Mouse (Mus musculus) forelimb bud, embryonic 11.5 days (tissue): ENCODE data around the gene Vangl1.
"Not testable (repeated sequence)": the region's sequence is repeated elsewhere in the genome, so short reads cannot be mapped to it uniquely, and the experiment has no call there.

Source experiments
- DNase-seq: peaks from one replicate; pipeline ENCODE4 v3.0.0-alpha.2; 2012; ENCODE audit warnings: low read depth, low spot score

Gene Vangl1

GRCm38 (mm10) chr3:102203781-102204721 is at the start of gene Vangl1:
Gene Vangl1, minus strand, starts transcription at chr3:102204693.
- no peak for DNase-seq

GRCm38 (mm10) chr3:102253554-102253953 is 49.1 kb upstream of the Vangl1 start:
- DNase-seq = no peak

GRCm38 (mm10) chr3:102252927-102253326 is 48.4 kb upstream of the Vangl1 start:
- DNase-seq = no peak

DNA sequence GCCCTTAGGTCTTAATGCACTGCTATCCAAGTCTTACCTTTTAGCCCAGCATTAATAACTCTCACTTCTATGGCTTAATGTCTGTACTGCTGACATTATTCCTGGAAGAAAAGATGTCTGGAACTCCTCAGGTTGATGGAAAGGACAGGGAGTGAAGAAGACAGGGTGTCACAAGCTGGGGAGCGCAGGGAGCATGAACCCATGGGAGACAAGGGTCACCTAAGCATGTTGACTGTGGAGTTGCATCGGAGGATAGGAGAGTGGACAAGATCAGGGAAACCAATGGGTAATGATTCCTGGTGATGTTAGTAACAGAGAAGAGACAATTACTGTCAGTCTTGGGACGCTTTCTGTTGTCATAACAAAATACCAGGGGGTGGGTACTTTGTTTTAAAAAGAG is 46.4 kb upstream of the Vangl1 start:
- DNase-seq = no peak

- DNase-seq = peak; percentile 59
Measured at GRCm38 (mm10) chr3:102249401-102249991, 45.0 kb upstream of the Vangl1 start.

- DNase-seq = no peak
Measured at GRCm38 (mm10) chr3:102244601-102245000, 40.1 kb upstream of the Vangl1 start.

DNA sequence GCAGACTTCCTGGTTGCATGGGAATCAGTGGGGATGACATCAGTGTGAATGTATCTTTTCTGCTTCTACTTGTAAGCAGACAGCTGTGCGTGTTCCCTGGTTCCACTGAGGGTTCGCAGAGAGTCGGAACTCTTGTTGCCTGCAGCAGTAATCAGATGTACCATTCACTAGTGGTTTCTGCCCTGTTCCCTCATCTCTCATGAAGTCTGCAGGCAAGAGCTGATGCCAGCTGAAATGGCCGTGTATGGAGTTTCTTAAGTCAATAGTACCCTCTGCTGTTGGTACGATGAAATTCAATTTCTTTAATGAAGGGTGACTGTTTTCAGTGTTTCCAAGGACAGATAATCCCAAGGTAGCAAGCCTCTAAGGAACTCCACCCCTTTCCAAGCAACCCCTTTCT is 38.4 kb upstream of the Vangl1 start:
- DNase-seq = peak; percentile 21

GRCm38 (mm10) chr3:102231418-102232134 is 27.1 kb upstream of the Vangl1 start:
- no peak for DNase-seq

GRCm38 (mm10) chr3:102222756-102223155 is 18.3 kb upstream of the Vangl1 start:
- no peak for DNase-seq

- DNase-seq = no peak
Measured at GRCm38 (mm10) chr3:102218301-102218700, 13.8 kb upstream of the Vangl1 start.

- DNase-seq = no peak
Measured at GRCm38 (mm10) chr3:102214736-102215135, 10.2 kb upstream of the Vangl1 start.

- no peak for DNase-seq
Measured at GRCm38 (mm10) chr3:102214299-102214698, 9.8 kb upstream of the Vangl1 start.

DNA sequence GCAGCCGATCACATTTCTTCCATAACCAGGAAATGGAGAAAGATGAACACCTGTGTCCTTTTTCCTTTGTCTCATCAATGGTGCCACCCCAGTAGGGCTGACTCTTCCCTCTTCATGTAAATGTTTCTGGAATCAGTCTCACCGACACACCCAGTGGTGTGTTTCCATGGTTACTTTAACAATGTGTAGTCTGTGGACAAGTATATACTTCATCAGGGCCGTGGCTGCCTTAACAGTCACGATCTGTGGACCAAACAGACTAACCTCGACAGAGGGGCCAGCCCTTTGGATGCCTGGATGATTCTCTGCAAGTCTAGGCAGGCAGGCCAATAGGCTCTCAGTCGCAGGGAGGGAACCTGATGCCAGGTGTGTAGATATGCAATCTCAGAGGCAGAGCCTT is 8.4 kb upstream of the Vangl1 start:
- no peak for DNase-seq

DNA sequence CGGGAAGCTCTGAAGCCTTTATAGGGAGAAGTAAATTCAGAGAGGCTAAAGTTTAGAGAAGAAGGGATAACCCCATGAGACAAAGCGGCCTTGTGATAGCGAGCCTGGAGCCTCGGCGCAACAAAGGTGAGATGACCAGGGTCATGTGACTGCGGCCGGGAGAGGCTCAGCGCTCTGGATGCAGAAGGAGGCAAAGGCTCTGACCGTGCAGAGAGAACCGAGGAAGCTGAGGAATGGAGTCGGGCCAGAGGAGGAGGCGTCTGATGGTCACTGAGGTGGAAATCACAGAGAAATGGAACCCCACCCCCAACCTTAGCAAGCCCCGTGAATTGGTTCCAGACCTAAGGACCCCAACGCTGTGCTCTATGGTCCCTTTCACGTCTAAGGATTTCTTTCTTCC is 7.8 kb upstream of the Vangl1 start:
- DNase-seq = no peak

- no peak for DNase-seq
Measured at GRCm38 (mm10) chr3:102211340-102211739, 6.8 kb upstream of the Vangl1 start.

- DNase-seq = no peak
Measured at GRCm38 (mm10) chr3:102210775-102211174, 6.3 kb upstream of the Vangl1 start.

GRCm38 (mm10) chr3:102208861-102209260 is 4.4 kb upstream of the Vangl1 start:
- DNase-seq = no peak

DNA sequence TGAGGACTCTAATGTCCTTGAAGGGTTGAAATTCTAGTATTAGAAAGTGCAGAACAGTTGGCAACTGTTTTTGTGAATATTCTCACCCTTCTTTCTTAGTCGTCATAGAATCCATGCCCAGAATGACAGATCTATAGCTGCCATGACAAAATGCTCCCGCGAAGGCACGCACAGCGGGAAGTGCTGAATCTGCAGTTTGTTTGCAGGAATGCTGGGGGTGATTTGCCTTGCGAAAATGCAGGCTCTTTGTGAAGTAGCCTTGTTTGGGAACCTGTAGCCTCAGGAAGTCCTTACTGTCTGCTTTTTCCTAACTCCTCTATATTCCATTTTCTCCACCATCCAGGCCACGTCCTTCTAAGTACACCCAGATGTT is 951 bp upstream of the Vangl1 start:
- no peak for DNase-seq

GRCm38 (mm10) chr3:102204734-102205457 is 403 bp upstream of the Vangl1 start:
- not testable (repeated sequence) for DNase-seq

DNA sequence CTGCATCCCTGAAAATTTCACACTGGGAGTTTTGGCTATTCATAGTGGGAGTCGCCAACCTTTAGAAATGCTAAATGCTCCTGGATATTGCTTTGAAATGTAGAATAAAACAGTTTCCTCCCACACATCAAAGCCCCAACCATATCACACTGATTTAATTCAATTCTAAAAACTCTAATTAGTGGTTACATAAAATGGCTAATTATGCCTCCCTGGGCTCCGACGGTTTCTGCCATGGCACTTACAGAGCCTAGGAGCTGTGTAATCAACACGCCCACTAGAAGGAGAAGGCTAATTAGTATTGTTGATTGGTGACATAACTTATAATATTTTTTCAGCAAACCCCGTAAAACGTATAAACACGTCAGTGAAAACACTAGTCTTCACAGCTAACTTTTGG is 1.4 kb downstream of the Vangl1 start:
- no peak for DNase-seq

- no peak for DNase-seq
Measured at GRCm38 (mm10) chr3:102199991-102200390, 4.5 kb downstream of the Vangl1 start.

GRCm38 (mm10) chr3:102199226-102199625 is 5.3 kb downstream of the Vangl1 start:
- DNase-seq = no peak
